Mouse (Mus musculus): ENCODE data around the gene Glrx.

Glrx gene

DNA sequence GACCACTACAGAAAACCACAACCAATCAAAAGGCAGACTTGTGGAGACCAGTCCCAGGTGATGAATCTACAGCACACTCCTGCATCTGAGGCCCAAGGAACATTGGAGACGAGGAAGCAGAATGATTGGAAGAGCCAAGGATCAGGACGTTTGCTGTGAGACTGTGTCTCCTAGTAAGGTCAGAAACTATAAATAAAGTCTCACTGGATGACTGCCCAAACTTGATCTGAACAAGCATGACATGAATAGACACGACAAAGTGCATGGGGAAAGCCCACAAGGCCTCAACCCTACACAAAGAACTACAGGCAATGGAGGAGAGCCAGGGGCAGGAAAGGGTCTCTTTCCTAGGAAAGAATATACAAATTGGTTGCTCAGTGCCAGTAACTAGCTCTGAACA lies 44.1 kb downstream of the Glrx start:
- no peak for DNase-seq (ENCODE audit: extremely low spot score, low spot score)

GRCm38 (mm10) chr13:75891868-75892267 lies 52.2 kb downstream of the Glrx start:
- no peak for DNase-seq (ENCODE audit: extremely low spot score, low spot score)

DNA sequence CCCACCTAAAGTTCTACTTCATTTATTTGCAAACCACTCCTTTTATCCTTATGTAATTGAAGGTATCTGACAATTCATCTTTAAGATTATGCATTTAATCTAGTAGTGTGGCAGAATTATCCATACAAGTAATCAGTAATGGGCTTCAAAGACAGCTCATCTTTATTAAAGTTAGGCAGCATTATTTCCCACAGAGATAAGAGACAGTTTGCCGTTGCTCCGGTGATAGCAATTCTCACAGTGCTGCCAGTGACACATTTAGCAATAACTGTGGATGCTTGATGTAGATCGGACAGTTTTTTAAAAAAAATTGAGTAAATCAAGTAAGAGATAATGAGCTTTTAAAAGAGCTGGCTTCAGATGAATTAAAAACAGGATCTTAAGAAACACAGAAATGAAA lies 52.6 kb downstream of the Glrx start:
- DNase-seq (ENCODE audit: extremely low spot score, low spot score), result no peak

DNA sequence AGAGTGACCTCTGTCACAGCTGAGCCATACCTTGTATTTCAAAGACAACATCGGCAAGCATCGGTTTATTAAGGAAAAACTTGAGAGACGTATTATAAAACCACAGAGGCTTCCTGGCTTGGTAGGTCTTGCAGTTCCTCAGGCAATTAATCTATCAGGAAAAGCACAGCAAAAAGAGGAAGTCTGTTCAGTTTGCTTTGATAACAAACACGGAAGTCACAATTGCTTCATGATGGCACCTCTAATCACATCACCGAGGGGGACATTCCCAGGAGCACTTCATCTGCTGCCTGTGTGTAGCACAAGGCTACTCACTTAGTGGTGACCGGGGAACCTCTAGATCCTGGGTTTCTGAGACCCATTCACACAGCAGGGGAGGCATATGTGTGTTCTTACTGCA lies 53.2 kb downstream of the Glrx start:
- DNase-seq (ENCODE audit: extremely low spot score, low spot score), result no peak
